Mouse (Mus musculus): ENCODE data around the gene Mgat5.

DNA sequence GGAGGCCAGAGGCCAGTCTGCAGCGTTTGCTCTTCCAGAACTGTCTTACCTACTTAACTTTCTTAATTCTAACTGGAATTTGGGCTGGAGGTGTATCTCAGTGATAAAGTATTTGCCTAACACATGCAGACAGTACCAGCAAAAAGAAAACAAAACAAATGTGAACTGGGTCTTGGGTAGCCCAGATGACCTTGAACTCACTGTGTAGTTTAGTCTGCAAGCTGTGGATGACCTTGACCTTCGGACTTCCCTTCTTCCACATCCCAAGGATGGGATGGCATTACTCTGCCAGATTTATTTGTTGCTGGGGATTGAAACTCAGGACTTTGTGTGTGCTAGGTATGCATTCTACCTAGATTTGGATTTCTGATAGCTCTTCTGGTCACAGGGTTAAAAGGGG is 24.2 kb downstream of the Mgat5 start:
- TF ChIP-seq POLR2A (IDR thresholded peaks at IDR 0.05; ENCODE audit: low read depth, low read length) (no peak), CTCF (conservative IDR thresholded peaks at IDR 0.05; ENCODE audit: insufficient read depth, insufficient read length, low read depth, low read length) (no peak)
